Mouse (Mus musculus) gastrocnemius, adult 18-20 months (tissue): ENCODE data around the gene Vmn1r42. TPM values are rescaled to one million over a fixed set of nuclear protein-coding genes. Genes with fewer than 3 reads are reported as not detected.
"Not testable (repeated sequence)": the region's sequence is repeated elsewhere in the genome, so short reads cannot be mapped to it uniquely, and the experiment has no call there.

Source experiments
- DNase-seq: peaks from one replicate; pipeline ENCODE4 v3.0.0; 2021; ENCODE audit warnings: low spot score
- long read RNA-seq, 2 experiments: library from polyadenylated mRNA; stranded (forward); transcript quantifications; one replicate each; pipeline ENCODE4 v2.0.0; 2021
- total RNA-seq, 2 experiments: library from RNA; stranded (reverse); gene quantifications; 2 replicates each; pipeline ENCODE4 v1.2.3; 2021

Gene Vmn1r42
- not detected for total RNA-seq
- long read RNA-seq, experiment 1: 0 reads
- long read RNA-seq, experiment 2: 0 reads

DNA sequence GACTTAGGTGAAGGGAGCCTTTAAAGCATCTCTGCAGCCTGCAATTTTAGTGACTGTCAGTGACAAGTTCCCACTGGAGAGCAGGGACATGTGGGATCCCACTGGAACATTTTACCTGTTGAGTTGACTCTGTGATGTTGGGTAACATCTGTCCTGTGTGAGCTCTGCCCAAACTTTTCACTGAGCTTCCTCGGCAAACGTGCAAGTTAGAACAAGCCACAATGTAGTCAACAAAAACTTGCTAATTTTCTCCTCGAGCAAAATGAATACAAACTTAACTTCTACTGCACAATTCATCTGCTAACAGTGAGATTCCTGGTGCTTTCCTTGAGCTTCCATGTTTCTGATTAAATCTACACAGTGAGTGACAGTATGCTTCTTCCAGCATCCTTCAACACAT is at the start of gene Vmn1r42, which contains the start of gene Vmn1r43:
Gene Vmn1r42 (minus strand): TSS at position 101 of the 400 bp plus-strand sequence.
Gene Vmn1r43 (minus strand): TSS at position 101 of the 400 bp plus-strand sequence.
- DNase-seq: not testable (repeated sequence)

DNA sequence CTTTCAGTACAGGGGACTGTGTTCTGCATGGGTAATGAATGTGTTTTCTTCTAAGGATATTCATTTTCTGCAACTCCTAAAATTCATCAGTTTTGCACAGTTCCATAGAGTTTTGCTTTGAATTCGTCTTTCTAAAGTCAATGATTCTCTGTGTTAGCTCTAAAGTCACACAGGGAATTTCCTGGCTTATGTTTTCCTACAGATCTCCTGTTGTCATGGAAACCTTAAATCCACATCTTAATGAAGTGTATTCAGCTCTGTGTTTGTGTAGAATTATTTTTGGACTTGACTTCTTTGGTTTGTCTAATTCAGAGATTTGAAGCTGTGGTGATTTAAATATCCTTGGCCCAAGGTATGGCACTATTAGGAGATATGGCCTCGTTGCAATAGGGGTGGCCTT is 7.6 kb upstream of the Vmn1r42 start:
- no peak for DNase-seq

GRCm38 (mm10) chr6:89883360-89883759 is 7.1 kb upstream of the Vmn1r42 start, which contains the start of gene Vmn1r44:
Gene Vmn1r44 (plus strand): TSS chr6:89883660.
- DNase-seq: no peak

- no peak for DNase-seq
Measured at GRCm38 (mm10) chr6:89880867-89881266, 4.7 kb upstream of the Vmn1r42 start.

DNA sequence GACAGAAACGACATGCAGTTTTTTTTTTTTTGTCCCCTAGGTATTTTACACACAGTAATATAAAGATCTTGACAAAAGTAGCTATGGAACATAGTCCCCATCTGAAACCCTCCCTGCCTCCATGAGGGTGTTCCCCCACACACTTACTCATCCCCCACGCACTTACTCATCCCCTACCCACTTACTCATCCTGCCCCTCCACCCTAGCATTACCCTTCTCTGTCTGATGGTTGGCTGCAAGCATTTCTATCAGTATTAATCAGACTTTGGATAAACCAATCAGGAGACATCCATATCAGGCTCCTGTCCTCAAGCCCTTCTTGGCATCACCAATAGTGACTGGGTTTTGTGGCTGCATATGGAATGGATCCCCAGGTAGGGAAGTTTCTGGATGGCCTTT is 750 bp upstream of the Vmn1r42 start:
- no peak for DNase-seq

- no peak for DNase-seq
Measured at GRCm38 (mm10) chr6:89867976-89868375, 8.2 kb downstream of the Vmn1r42 start.

- no peak for DNase-seq
Measured at GRCm38 (mm10) chr6:89867276-89867675, 8.9 kb downstream of the Vmn1r42 start.

DNA sequence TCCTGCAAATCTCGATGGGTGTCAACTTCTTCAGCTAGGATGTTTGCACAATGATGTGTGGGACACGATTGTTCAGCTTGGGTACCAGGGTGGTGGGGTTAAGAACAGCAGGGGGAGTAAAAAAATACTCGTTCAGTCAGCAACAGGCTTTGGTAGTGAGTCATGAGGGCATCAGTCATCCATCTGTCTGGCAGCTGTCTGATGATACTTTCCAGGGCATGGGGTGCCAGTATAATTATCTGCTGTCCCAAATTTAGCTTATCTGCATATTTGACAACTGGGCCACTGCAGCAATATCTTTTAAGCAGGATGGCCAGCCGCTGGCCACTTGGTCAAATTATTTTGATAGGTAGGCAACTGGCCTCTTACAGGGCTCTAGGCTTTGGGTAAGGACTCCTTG is 12.4 kb downstream of the Vmn1r42 start:
- DNase-seq: no peak

- no peak for DNase-seq
Measured at GRCm38 (mm10) chr6:89859839-89860238, 16.4 kb downstream of the Vmn1r42 start.

DNA sequence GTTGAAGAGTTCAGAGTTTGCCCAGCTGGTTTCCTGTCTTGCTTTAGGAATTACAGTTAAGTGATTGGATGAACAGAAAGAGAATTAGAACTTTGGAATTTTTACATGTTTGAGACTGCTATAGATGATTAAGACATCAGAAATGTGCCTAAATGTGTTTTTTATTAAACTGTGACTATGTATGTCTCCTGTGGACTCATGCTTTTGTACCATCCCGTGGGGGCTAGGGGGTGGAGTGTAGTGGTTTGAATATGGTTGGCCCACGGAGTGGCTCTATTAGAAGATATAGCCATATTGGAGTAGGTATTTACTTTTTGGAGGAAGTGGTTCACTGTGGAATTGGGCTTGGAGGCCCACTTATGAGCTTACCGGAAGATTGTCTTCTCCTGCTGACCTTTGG is 18.7 kb downstream of the Vmn1r42 start:
- DNase-seq: no peak

Other genes with a start within 250 kb of the Vmn1r42 start
- gene Txnrd3, start 232.4 kb downstream of the Vmn1r42 start, total RNA-seq: 1 to 10 TPM; 3.5 to 4.6 TPM
- not detected for gene Vmn1r40, start 168.9 kb downstream of the Vmn1r42 start, total RNA-seq
- not detected for gene Vmn1r41, start 135.6 kb downstream of the Vmn1r42 start, total RNA-seq
- gene Vmn1r43, start within 50 bp of the Vmn1r42 start, total RNA-seq: not detected
- gene Vmn1r44, start 7.2 kb upstream of the Vmn1r42 start, total RNA-seq: not detected
- not detected for gene Vmn1r45, start 64.2 kb upstream of the Vmn1r42 start, total RNA-seq
- gene Vmn1r46, start 92.9 kb upstream of the Vmn1r42 start, total RNA-seq: not detected
- not detected for gene Vmn1r47, start 139.7 kb upstream of the Vmn1r42 start, total RNA-seq
- not detected for gene Vmn1r48, start 160.4 kb upstream of the Vmn1r42 start, total RNA-seq
- not detected for gene Vmn1r49, start 202.1 kb upstream of the Vmn1r42 start, total RNA-seq
- not detected for gene Vmn1r50, start 225.0 kb upstream of the Vmn1r42 start, total RNA-seq
- gene Vmn1r51, start 246.2 kb upstream of the Vmn1r42 start, total RNA-seq: not detected